Mouse (Mus musculus): ENCODE results near the gene Fam222b. TPM values are rescaled to one million over a fixed set of nuclear protein-coding genes. Genes with fewer than 3 reads are reported as not detected.
A peak's percentile ranks its signal among the peaks of the same experiment; 100 is the strongest.
"Not testable (repeated sequence)": the region's sequence is repeated elsewhere in the genome, so short reads cannot be mapped to it uniquely, and the experiment has no call there.

Fam222b gene
- total RNA-seq, 2 experiments from 2014 or later = 19.3 to 22.1 TPM

GRCm38 (mm10) chr11:78177903-78178858 lies 83.7 kb downstream of the Fam222b start:
- DNase-seq (ENCODE audit: low spot score in 2 of 2) = peak; percentile 95 to 96

GRCm38 (mm10) chr11:78178859-78179437 lies 84.5 kb downstream of the Fam222b start:
- DNase-seq (ENCODE audit: low spot score in 2 of 2) = peak in 1 of 2 experiments; percentile 48

- DNase-seq (ENCODE audit: low spot score in 2 of 2) = no peak
These were observed 85.1 kb downstream of the Fam222b start for GRCm38 (mm10) chr11:78179438-78179999.

- DNase-seq (ENCODE audit: low spot score in 2 of 2) = no peak
These were observed 85.8 kb downstream of the Fam222b start for GRCm38 (mm10) chr11:78180081-78180761.

- DNase-seq (ENCODE audit: low spot score in 2 of 2) = no peak
These were observed 87.4 kb downstream of the Fam222b start for GRCm38 (mm10) chr11:78181830-78182357.

- no peak for DNase-seq (ENCODE audit: low spot score in 2 of 2)
These were observed 88.0 kb downstream of the Fam222b start for GRCm38 (mm10) chr11:78182450-78182849.

- peak; percentile 71 to 77 for DNase-seq (ENCODE audit: low spot score in 2 of 2)
These were observed 88.7 kb downstream of the Fam222b start, which contains the start of gene Rpl23a for GRCm38 (mm10) chr11:78182961-78183844. TSS of gene Rpl23a (minus strand) at chr11:78183584.

GRCm38 (mm10) chr11:78183884-78184514 lies 89.5 kb downstream of the Fam222b start:
- no peak for DNase-seq (ENCODE audit: low spot score in 2 of 2)

- DNase-seq (ENCODE audit: low spot score in 2 of 2) = not testable (repeated sequence)
These were observed 90.2 kb downstream of the Fam222b start for GRCm38 (mm10) chr11:78184702-78185101.

GRCm38 (mm10) chr11:78188331-78189233 lies 94.1 kb downstream of the Fam222b start, which contains the start of gene Rab34:
TSS of gene Rab34 (plus strand) at chr11:78188430.
- peak; percentile 60 to 61 for DNase-seq (ENCODE audit: low spot score in 2 of 2)

GRCm38 (mm10) chr11:78189234-78190040 lies 95.0 kb downstream of the Fam222b start:
- DNase-seq (ENCODE audit: low spot score in 2 of 2) = peak; percentile 43 to 58

GRCm38 (mm10) chr11:78190041-78190440 lies 95.6 kb downstream of the Fam222b start:
- no peak for DNase-seq (ENCODE audit: low spot score in 2 of 2)

GRCm38 (mm10) chr11:78193113-78193512 lies 98.7 kb downstream of the Fam222b start, which contains the start of gene Proca1:
TSS of gene Proca1 (plus strand) at chr11:78193392.
- no peak for DNase-seq (ENCODE audit: low spot score in 2 of 2)

GRCm38 (mm10) chr11:78194411-78195100 lies 100.1 kb downstream of the Fam222b start:
- DNase-seq (ENCODE audit: low spot score in 2 of 2) = peak; percentile 78 to 81

GRCm38 (mm10) chr11:78195101-78195863 lies 100.8 kb downstream of the Fam222b start:
- no peak for DNase-seq (ENCODE audit: low spot score in 2 of 2)

GRCm38 (mm10) chr11:78202372-78202771 lies 107.9 kb downstream of the Fam222b start:
- DNase-seq (ENCODE audit: low spot score in 2 of 2) = no peak
